12 mouse cellular contexts compared by ENCODE assay signal in the genomic region with DNA sequence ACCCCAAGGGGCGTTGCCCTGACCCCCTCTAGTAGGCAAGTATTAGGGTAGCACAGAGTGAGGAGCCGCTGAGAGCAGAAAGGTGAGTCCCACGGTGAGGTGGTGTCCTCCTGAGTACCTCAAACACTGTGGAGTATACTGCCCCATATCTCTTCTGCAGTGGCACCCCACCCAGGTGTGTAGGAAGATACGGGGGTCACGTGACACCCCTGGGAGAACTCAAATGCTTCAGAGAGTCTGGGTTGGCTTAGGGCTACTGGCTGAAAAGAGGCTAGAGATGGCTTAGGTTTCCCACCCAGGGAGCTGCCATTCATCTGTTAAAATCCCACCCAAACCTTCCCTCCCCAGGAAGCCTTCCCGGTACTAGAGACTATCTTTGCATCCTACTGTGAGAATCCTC. TPM values are rescaled to one million over a fixed set of nuclear protein-coding genes. Genes with fewer than 3 reads are reported as not detected.
DNase-seq lines count a peak whose midpoint lies in the region; ATAC-seq and TF ChIP-seq lines count a peak whose summit lies in the region.
"Had no signal": no experiment of that assay in that cellular context is flagged by ENCODE, and none has a peak within 500 bp of the region (broad histone marks: within the 10 kb centered on the region; RNA-seq: fewer than 3 reads in every experiment).

No protein-coding gene starts in this region.

- TF ChIP-seq CTCF in hindbrain, postnatal 0 days (IDR thresholded peaks at IDR 0.05; ENCODE audit: low read depth), result no peak

- 0 out of 2 replicates have a peak overlapping the region, but pooled peaks have one; percentile 58 for H3K4me3 ChIP-seq in hindbrain, embryonic 10.5 days
- H3K4me3 ChIP-seq in hindbrain, postnatal 0 days (ENCODE audit: low read length), result no peak overlapping the region
- peak overlapping the region; percentile 61 for H3K4me3 ChIP-seq in embryonic facial prominence, embryonic 10.5 days
- H3K4me3 ChIP-seq in hindbrain, embryonic 15.5 days, result no peak overlapping the region
- no peak overlapping the region for H3K4me3 ChIP-seq in midbrain, embryonic 14.5 days (replicated peaks; ENCODE audit: low read depth, low read length)

- H3K27ac ChIP-seq in hindbrain, embryonic 10.5 days, result no peak overlapping the region
- H3K27ac ChIP-seq in hindbrain, postnatal 0 days, result no peak overlapping the region
- no peak overlapping the region for H3K27ac ChIP-seq in embryonic facial prominence, embryonic 10.5 days (replicated peaks)
- no peak overlapping the region for H3K27ac ChIP-seq in hindbrain, embryonic 15.5 days (replicated peaks)
- H3K27ac ChIP-seq in midbrain, embryonic 14.5 days (replicated peaks; ENCODE audit: low read depth, low read length), result no peak overlapping the region

- H3K9ac ChIP-seq in hindbrain, postnatal 0 days (replicated peaks; ENCODE audit: low read length), result no peak overlapping the region
- no peak overlapping the region for H3K9ac ChIP-seq in hindbrain, embryonic 15.5 days
- peak overlapping the region; percentile 49 for H3K9ac ChIP-seq in midbrain, embryonic 14.5 days (replicated peaks; ENCODE audit: low read length)

- H3K9me3 ChIP-seq in hindbrain, embryonic 10.5 days, result no peaks in the 10 kb centered on the region
- no peaks in the 10 kb centered on the region for H3K9me3 ChIP-seq in hindbrain, postnatal 0 days (ENCODE audit: low read length)
- no peaks in the 10 kb centered on the region for H3K9me3 ChIP-seq in embryonic facial prominence, embryonic 10.5 days
- no peaks in the 10 kb centered on the region for H3K9me3 ChIP-seq in hindbrain, embryonic 15.5 days
- no peaks in the 10 kb centered on the region for H3K9me3 ChIP-seq in midbrain, embryonic 14.5 days (ENCODE audit: control insufficient read depth, low read length)

- H3K27me3 ChIP-seq in hindbrain, embryonic 10.5 days (ENCODE audit: insufficient read depth, poor library complexity, severe bottlenecking), result peaks cover 86% of the 10 kb centered on the region
- H3K27me3 ChIP-seq in hindbrain, postnatal 0 days (ENCODE audit: insufficient read depth, low read length), result no peaks in the 10 kb centered on the region
- H3K27me3 ChIP-seq in embryonic facial prominence, embryonic 10.5 days (replicated peaks; ENCODE audit: low read depth, poor library complexity, severe bottlenecking), result peaks cover 86% of the 10 kb centered on the region
- H3K27me3 ChIP-seq in hindbrain, embryonic 15.5 days, result no peaks in the 10 kb centered on the region
- 0 out of 2 replicates have a peak, but pooled peaks cover 4% of the 10 kb centered on the region for H3K27me3 ChIP-seq in midbrain, embryonic 14.5 days (ENCODE audit: control insufficient read depth, insufficient read depth, low read length)

- DNase-seq in hindbrain, embryonic 10.5 days (ENCODE audit: low spot score), result no peak
- no peak for DNase-seq in hindbrain, postnatal 0 days (ENCODE audit: low spot score)
- DNase-seq in embryonic facial prominence, embryonic 10.5 days (ENCODE audit: low spot score), result no peak
- no peak for DNase-seq in midbrain, embryonic 14.5 days
- no peak for DNase-seq in lung, postnatal 10 days
- DNase-seq in cerebellum, postnatal 14 days, result no peak
- DNase-seq: gastrocnemius, postnatal 10 days; layer of hippocampus, adult 9-11 months; lung, adult 2 months; right cerebral cortex, adult 18-20 months had no signal

- ATAC-seq in hindbrain, postnatal 0 days, result no peak
- no peak for ATAC-seq in hindbrain, embryonic 15.5 days (ENCODE audit: low FRiP score, low read depth)
- no peak for ATAC-seq in midbrain, embryonic 14.5 days (ENCODE audit: low FRiP score, low TSS enrichment)
- no peak for ATAC-seq in inflammation-experienced regulatory T-cells, adult 6 months

- H3K4me2 ChIP-seq in hindbrain, postnatal 0 days (ENCODE audit: low read depth, low read length), result no peak overlapping the region
- peak overlapping the region; percentile 53; the same call in 1 of the 2 replicates for H3K4me2 ChIP-seq in hindbrain, embryonic 15.5 days
- H3K4me2 ChIP-seq in midbrain, embryonic 14.5 days (ENCODE audit: low read length), result no peak overlapping the region; the same call in 1 of the 2 replicates

- H3K4me1 ChIP-seq in hindbrain, embryonic 10.5 days (replicated peaks), result peaks cover 39% of the 10 kb centered on the region
- peaks cover 3% of the 10 kb centered on the region; the same call in 1 of the 2 replicates for H3K4me1 ChIP-seq in hindbrain, postnatal 0 days (ENCODE audit: insufficient read depth, low read length)
- H3K4me1 ChIP-seq in embryonic facial prominence, embryonic 10.5 days, result peaks cover 37% of the 10 kb centered on the region
- peaks cover 26% of the 10 kb centered on the region for H3K4me1 ChIP-seq in hindbrain, embryonic 15.5 days (replicated peaks)
- H3K4me1 ChIP-seq in midbrain, embryonic 14.5 days (ENCODE audit: control insufficient read depth, insufficient read depth, low read length), result peaks cover 16% of the 10 kb centered on the region

- WGBS in hindbrain, embryonic 10.5 days, result 42% methylated on average over 6 of the region's 6 CpGs
- 41% methylated on average over 6 of the region's 6 CpGs for WGBS in hindbrain, postnatal 0 days
- 35% methylated on average over 6 of the region's 6 CpGs for WGBS in embryonic facial prominence, embryonic 10.5 days
- 55% methylated on average over 6 of the region's 6 CpGs for WGBS in hindbrain, embryonic 15.5 days
- 31% methylated on average over 6 of the region's 6 CpGs for WGBS in midbrain, embryonic 14.5 days

- peaks cover 83% of the 10 kb centered on the region for H3K36me3 ChIP-seq in hindbrain, embryonic 10.5 days
- peaks cover 27% of the 10 kb centered on the region for H3K36me3 ChIP-seq in hindbrain, postnatal 0 days (ENCODE audit: insufficient read depth, low read length)
- H3K36me3 ChIP-seq in embryonic facial prominence, embryonic 10.5 days (replicated peaks), result peaks cover 60% of the 10 kb centered on the region
- peaks cover 63% of the 10 kb centered on the region for H3K36me3 ChIP-seq in hindbrain, embryonic 15.5 days
- H3K36me3 ChIP-seq in midbrain, embryonic 14.5 days (ENCODE audit: control insufficient read depth, insufficient read depth, low read length), result peaks cover 91% of the 10 kb centered on the region

RNA-seq across cellular contexts. Expression of a gene that starts 12.5 kb away (rescaled TPM):
- polyA plus RNA-seq in hindbrain, embryonic 10.5 days (2016; fragmentation: Nextera tagmentation; extraction: Ambion mirVana), result 1.7 and 2.2 TPM in 2 replicates
- total RNA-seq in hindbrain, postnatal 0 days (2014; rRNA removed), result 4.7 and 12.1 TPM in 2 replicates
- 5.7 and 7.4 TPM in 2 replicates for polyA plus RNA-seq in hindbrain, postnatal 0 days (2015; fragmentation: Nextera tagmentation; extraction: Ambion mirVana)
- polyA plus RNA-seq in embryonic facial prominence, embryonic 10.5 days (2016; fragmentation: Nextera tagmentation; extraction: Ambion mirVana), result 1.6 and 1.7 TPM in 2 replicates
- 6.3 TPM in 2 replicates for polyA plus RNA-seq in hindbrain, embryonic 15.5 days (2015; fragmentation: Nextera tagmentation; extraction: Ambion mirVana)
- 5.2 and 8.5 TPM in 2 replicates for polyA plus RNA-seq in midbrain, embryonic 14.5 days (2014; fragmentation: Nextera tagmentation; extraction: Ambion mirVana)
- polyA plus RNA-seq in inflammation-experienced regulatory T-cells, adult 6 months (2017; shearing (Covaris generic)), result 1 to 10 TPM; 3.4 to 6.4 (median 3.8) TPM
- total RNA-seq: gastrocnemius, postnatal 10 days had no signal

RNA-seq across cellular contexts. Expression of a gene that starts 13.4 kb away (rescaled TPM):
- 2.3 and 5.4 TPM in 2 replicates for polyA plus RNA-seq in hindbrain, embryonic 10.5 days (2016; fragmentation: Nextera tagmentation; extraction: Ambion mirVana)
- 125 and 133 TPM in 2 replicates for total RNA-seq in hindbrain, postnatal 0 days (2014; rRNA removed)
- 13.6 and 13.9 TPM in 2 replicates for polyA plus RNA-seq in hindbrain, postnatal 0 days (2015; fragmentation: Nextera tagmentation; extraction: Ambion mirVana)
- polyA plus RNA-seq in embryonic facial prominence, embryonic 10.5 days (2016; fragmentation: Nextera tagmentation; extraction: Ambion mirVana), result 2.1 and 3.0 TPM in 2 replicates
- polyA plus RNA-seq in hindbrain, embryonic 15.5 days (2015; fragmentation: Nextera tagmentation; extraction: Ambion mirVana), result 20.1 and 24.8 TPM in 2 replicates
- 25.2 and 30.2 TPM in 2 replicates for polyA plus RNA-seq in midbrain, embryonic 14.5 days (2014; fragmentation: Nextera tagmentation; extraction: Ambion mirVana)
- under 1 TPM in 1 of 3 experiments, not detected in 2; 0.58 TPM for polyA plus RNA-seq in inflammation-experienced regulatory T-cells, adult 6 months (2017; shearing (Covaris generic))

RNA-seq across cellular contexts. Expression of a gene that starts 17.4 kb away (rescaled TPM):
- 164 and 231 TPM in 2 replicates for polyA plus RNA-seq in hindbrain, embryonic 10.5 days (2016; fragmentation: Nextera tagmentation; extraction: Ambion mirVana)
- 176 and 221 TPM in 2 replicates for total RNA-seq in hindbrain, postnatal 0 days (2014; rRNA removed)
- 209 and 216 TPM in 2 replicates for polyA plus RNA-seq in hindbrain, postnatal 0 days (2015; fragmentation: Nextera tagmentation; extraction: Ambion mirVana)
- 157 and 161 TPM in 2 replicates for polyA plus RNA-seq in embryonic facial prominence, embryonic 10.5 days (2016; fragmentation: Nextera tagmentation; extraction: Ambion mirVana)
- polyA plus RNA-seq in hindbrain, embryonic 15.5 days (2015; fragmentation: Nextera tagmentation; extraction: Ambion mirVana), result 271 and 286 TPM in 2 replicates
- 281 and 288 TPM in 2 replicates for polyA plus RNA-seq in midbrain, embryonic 14.5 days (2014; fragmentation: Nextera tagmentation; extraction: Ambion mirVana)
- 10 to 100 TPM; 11.9 to 19.8 (median 16.7) TPM for polyA plus RNA-seq in inflammation-experienced regulatory T-cells, adult 6 months (2017; shearing (Covaris generic))

RNA-seq across cellular contexts. Expression of a gene that starts 27.6 kb away (rescaled TPM):
- polyA plus RNA-seq in hindbrain, embryonic 10.5 days (2016; fragmentation: Nextera tagmentation; extraction: Ambion mirVana), result 0.91 and 1.0 TPM in 2 replicates
- total RNA-seq in hindbrain, postnatal 0 days (2014; rRNA removed), result 0.97 and 1.4 TPM in 2 replicates
- 0.89 and 1.2 TPM in 2 replicates for polyA plus RNA-seq in hindbrain, postnatal 0 days (2015; fragmentation: Nextera tagmentation; extraction: Ambion mirVana)
- 0.88 and 1.5 TPM in 2 replicates for polyA plus RNA-seq in embryonic facial prominence, embryonic 10.5 days (2016; fragmentation: Nextera tagmentation; extraction: Ambion mirVana)
- 1.1 and 1.6 TPM in 2 replicates for polyA plus RNA-seq in hindbrain, embryonic 15.5 days (2015; fragmentation: Nextera tagmentation; extraction: Ambion mirVana)
- 0.63 and 0.88 TPM in 2 replicates for polyA plus RNA-seq in midbrain, embryonic 14.5 days (2014; fragmentation: Nextera tagmentation; extraction: Ambion mirVana)
- not detected for polyA plus RNA-seq in inflammation-experienced regulatory T-cells, adult 6 months (2017; shearing (Covaris generic))

RNA-seq across cellular contexts. Expression of a gene that starts 33.8 kb away (rescaled TPM):
- 85.2 and 110 TPM in 2 replicates for polyA plus RNA-seq in hindbrain, embryonic 10.5 days (2016; fragmentation: Nextera tagmentation; extraction: Ambion mirVana)
- 29.1 and 34.6 TPM in 2 replicates for total RNA-seq in hindbrain, postnatal 0 days (2014; rRNA removed)
- 44.6 and 48.6 TPM in 2 replicates for polyA plus RNA-seq in hindbrain, postnatal 0 days (2015; fragmentation: Nextera tagmentation; extraction: Ambion mirVana)
- 127 and 132 TPM in 2 replicates for polyA plus RNA-seq in embryonic facial prominence, embryonic 10.5 days (2016; fragmentation: Nextera tagmentation; extraction: Ambion mirVana)
- polyA plus RNA-seq in hindbrain, embryonic 15.5 days (2015; fragmentation: Nextera tagmentation; extraction: Ambion mirVana), result 41.8 and 43.1 TPM in 2 replicates
- polyA plus RNA-seq in midbrain, embryonic 14.5 days (2014; fragmentation: Nextera tagmentation; extraction: Ambion mirVana), result 37.2 and 37.4 TPM in 2 replicates
- polyA plus RNA-seq in inflammation-experienced regulatory T-cells, adult 6 months (2017; shearing (Covaris generic)), result 10 to 100 TPM; 16.5 to 29.3 (median 27.2) TPM

Comparison
In these comparisons a context has a peak if more than half of its experiments do, and no peak if none do; other contexts are left out.
1. H3K4me3 ChIP-seq: peak in hindbrain, embryonic 10.5 days (single experiment) and embryonic facial prominence, embryonic 10.5 days (single experiment); none in hindbrain, postnatal 0 days (single experiment), hindbrain, embryonic 15.5 days (single experiment) and midbrain, embryonic 14.5 days (single experiment).